Mouse (Mus musculus) myocyte (in vitro differentiated cells): ENCODE data around the gene Gipc1. TPM values are rescaled to one million over a fixed set of nuclear protein-coding genes. Genes with fewer than 3 reads are reported as not detected.
A peak's percentile ranks its signal among the peaks of the same experiment; 100 is the strongest.

Source experiments
- H3K27me3 ChIP-seq: one replicate; pipeline ENCODE4 v1.6.1; 2011; ENCODE audit not compliant: control insufficient read depth, insufficient read depth, insufficient read length
- H3K36me3 ChIP-seq: one replicate; pipeline ENCODE4 v1.6.1; 2011; ENCODE audit not compliant: control insufficient read depth, insufficient read depth
- H3K4me2 ChIP-seq: one replicate; pipeline ENCODE4 v1.6.1; 2011; ENCODE audit warnings: low read depth, control low read depth
- H3K4me3 ChIP-seq: one replicate; pipeline ENCODE4 v1.5.1; 2011; ENCODE audit warnings: mild to moderate bottlenecking, control low read depth, moderate library complexity
- H3K79me2 ChIP-seq: one replicate; pipeline ENCODE4 v1.6.1; 2011; ENCODE audit not compliant: control insufficient read depth, insufficient read depth
- H3ac ChIP-seq: one replicate; pipeline ENCODE4 v1.6.1; 2011; ENCODE audit not compliant: control insufficient read depth, insufficient read length
- CEBPB ChIP-seq: IDR thresholded peaks from 2 replicates; pipeline ENCODE4 v1.6.1; 2011; ENCODE audit warnings: mild to moderate bottlenecking, moderate library complexity; ENCODE audit not compliant: poor library complexity, insufficient read depth, severe bottlenecking
- E2F4 ChIP-seq: IDR thresholded peaks from one replicate; pipeline ENCODE4 v1.6.1; 2011; ENCODE audit warnings: mild to moderate bottlenecking, control low read depth, moderate library complexity; ENCODE audit not compliant: insufficient read depth
- MAX ChIP-seq: IDR thresholded peaks from one replicate; pipeline ENCODE4 v1.6.1; 2011; ENCODE audit warnings: low read depth, mild to moderate bottlenecking, control low read depth
- MYOD1 ChIP-seq, 3 experiments: IDR thresholded peaks; one replicate each; pipeline ENCODE4 v1.6.1; 2011; ENCODE audit warnings: control low read depth in 2 of 3, low read depth in 2 of 3, mild to moderate bottlenecking in 2 of 3, moderate library complexity in 1 of 3; ENCODE audit not compliant: insufficient read length in 2 of 3, control insufficient read depth in 1 of 3
- MYOG ChIP-seq, 3 experiments: IDR thresholded peaks; one replicate each; pipeline ENCODE4 v1.6.1; 2011; ENCODE audit warnings: control low read depth in 2 of 3, low read depth in 2 of 3, mild to moderate bottlenecking in 2 of 3; ENCODE audit not compliant: insufficient read length in 2 of 3, control insufficient read depth in 1 of 3, insufficient read depth in 1 of 3
- POLR2A ChIP-seq: IDR thresholded peaks from one replicate; pipeline ENCODE4 v1.6.1; 2011; ENCODE audit warnings: low read depth, mild to moderate bottlenecking, control low read depth, moderate library complexity; ENCODE audit not compliant: insufficient read length
- POLR2AphosphoS2 ChIP-seq: IDR thresholded peaks from one replicate; pipeline ENCODE4 v1.6.1; 2011; ENCODE audit warnings: low read depth, control low read depth; ENCODE audit not compliant: insufficient read length
- REST ChIP-seq: IDR thresholded peaks from one replicate; pipeline ENCODE4 v1.6.1; 2011; ENCODE audit warnings: mild to moderate bottlenecking, control low read depth, moderate library complexity; ENCODE audit not compliant: insufficient read depth, insufficient read length
- SRF ChIP-seq: IDR thresholded peaks from one replicate; pipeline ENCODE4 v1.6.1; 2011; ENCODE audit warnings: low read depth; ENCODE audit not compliant: control insufficient read depth, insufficient read length
- TCF12 ChIP-seq: IDR thresholded peaks from one replicate; pipeline ENCODE4 v1.6.1; 2011; ENCODE audit warnings: mild to moderate bottlenecking, control low read depth; ENCODE audit not compliant: poor library complexity, insufficient read depth, severe bottlenecking
- TCF3 ChIP-seq: IDR thresholded peaks from one replicate; pipeline ENCODE4 v1.6.1; 2011; ENCODE audit warnings: low read depth, control low read depth; ENCODE audit not compliant: insufficient read length
- USF1 ChIP-seq: IDR thresholded peaks from one replicate; pipeline ENCODE4 v1.6.1; 2011; ENCODE audit warnings: low read depth, mild to moderate bottlenecking, control low read depth, moderate library complexity
- polyA plus RNA-seq: library from polyadenylated mRNA; unstranded; fragments of >200 nt; fragmentation: generic; extraction: Trizol; gene quantifications from one replicate; pipeline ENCODE4 v1.2.1, GENCODE M21; 2012; ENCODE audit warnings: missing spikeins

The Gipc1 gene
- polyA plus RNA-seq, 1 experiment: 85.5 TPM

DNA sequence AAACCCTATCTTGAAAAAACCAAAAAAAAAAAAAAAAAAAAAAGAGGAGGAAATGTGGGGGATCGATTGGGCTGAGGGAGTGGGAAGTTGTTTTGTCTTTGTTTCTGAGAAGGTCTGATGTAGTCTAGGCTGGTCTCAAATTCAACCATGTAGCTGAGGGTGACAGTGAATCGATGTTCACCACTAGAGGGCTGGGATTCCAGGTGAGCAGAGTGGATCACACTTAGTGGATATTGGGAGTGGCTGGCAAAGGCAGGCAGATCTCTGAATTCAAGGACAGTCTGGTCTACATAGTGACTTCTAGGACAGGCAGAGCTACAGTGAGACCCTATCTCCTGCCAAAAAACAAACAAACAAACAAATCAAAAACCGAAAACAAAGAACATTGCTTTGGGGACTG lies 27.7 kb upstream of the Gipc1 start:
- Histone ChIP-seq H3K79me2 (no peaks in the 10 kb centered on the region), H3K36me3 (no peaks in the 10 kb centered on the region), H3ac (no peak overlapping the region), H3K4me2 (no peak overlapping the region), H3K4me3 (no peak overlapping the region), H3K27me3 (no peaks in the 10 kb centered on the region)
- TF ChIP-seq POLR2A: no peak
- no peak for TF ChIP-seq POLR2AphosphoS2
- TF ChIP-seq USF1: no peak
- TF ChIP-seq CEBPB: no peak
- no peak for TF ChIP-seq SRF
- no peak for TF ChIP-seq MYOG (IDR thresholded peaks at IDR 0.05; ENCODE audit: control insufficient read depth in 1 of 3, insufficient read depth in 1 of 3, insufficient read length in 2 of 3, low read depth in 2 of 3)

DNA sequence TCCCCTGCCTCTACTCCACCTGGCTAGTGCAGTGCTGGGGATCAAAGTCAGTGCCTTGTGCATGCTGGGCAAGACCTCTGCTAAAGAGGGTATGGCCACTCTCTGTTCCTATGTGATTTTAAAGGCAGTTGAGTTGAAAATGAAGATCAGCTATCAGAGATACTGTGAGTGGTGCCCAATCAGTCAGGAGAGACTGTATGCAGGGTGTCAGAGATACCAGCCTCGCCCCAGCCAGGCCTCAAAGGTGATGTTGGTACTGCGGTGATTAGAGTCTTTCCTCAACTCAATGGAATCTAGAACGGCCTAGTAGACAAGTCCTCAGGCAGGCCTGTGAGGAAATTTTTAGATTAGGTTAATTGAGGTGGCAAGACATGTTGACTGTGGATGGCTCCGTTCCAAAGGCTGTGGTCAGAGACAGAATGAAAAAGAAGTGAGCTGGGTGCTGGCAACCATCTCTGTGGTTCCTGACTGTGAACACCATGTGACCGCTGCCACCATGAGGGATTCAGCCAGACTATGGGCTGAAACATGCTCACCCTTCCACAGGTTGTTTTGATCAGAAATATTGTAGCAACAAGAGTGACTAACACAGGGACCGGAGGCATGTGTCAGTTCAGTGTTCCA lies 26.7 kb upstream of the Gipc1 start:
- no peaks in the 10 kb centered on the region for H3K79me2 ChIP-seq
- TF ChIP-seq POLR2A: no peak
- TF ChIP-seq SRF: no peak
- no peak for TF ChIP-seq TCF3
- TF ChIP-seq POLR2AphosphoS2: no peak
- TF ChIP-seq E2F4: no peak
- TF ChIP-seq MYOD1 (IDR thresholded peaks at IDR 0.05; ENCODE audit: control insufficient read depth in 1 of 3, insufficient read length in 2 of 3, low read depth in 2 of 3): no peak
- TF ChIP-seq MYOG (IDR thresholded peaks at IDR 0.05; ENCODE audit: control insufficient read depth in 1 of 3, insufficient read depth in 1 of 3, insufficient read length in 2 of 3, low read depth in 2 of 3): no peak
- TF ChIP-seq REST: no peak
- no peak for TF ChIP-seq USF1
- no peak for TF ChIP-seq CEBPB
- TF ChIP-seq MAX: no peak
- TF ChIP-seq TCF12: no peak
- no peak overlapping the region for H3K4me2 ChIP-seq
- H3K27me3 ChIP-seq: no peaks in the 10 kb centered on the region
- no peaks in the 10 kb centered on the region for H3K36me3 ChIP-seq
- no peak overlapping the region for H3K4me3 ChIP-seq
- no peak overlapping the region for H3ac ChIP-seq

DNA sequence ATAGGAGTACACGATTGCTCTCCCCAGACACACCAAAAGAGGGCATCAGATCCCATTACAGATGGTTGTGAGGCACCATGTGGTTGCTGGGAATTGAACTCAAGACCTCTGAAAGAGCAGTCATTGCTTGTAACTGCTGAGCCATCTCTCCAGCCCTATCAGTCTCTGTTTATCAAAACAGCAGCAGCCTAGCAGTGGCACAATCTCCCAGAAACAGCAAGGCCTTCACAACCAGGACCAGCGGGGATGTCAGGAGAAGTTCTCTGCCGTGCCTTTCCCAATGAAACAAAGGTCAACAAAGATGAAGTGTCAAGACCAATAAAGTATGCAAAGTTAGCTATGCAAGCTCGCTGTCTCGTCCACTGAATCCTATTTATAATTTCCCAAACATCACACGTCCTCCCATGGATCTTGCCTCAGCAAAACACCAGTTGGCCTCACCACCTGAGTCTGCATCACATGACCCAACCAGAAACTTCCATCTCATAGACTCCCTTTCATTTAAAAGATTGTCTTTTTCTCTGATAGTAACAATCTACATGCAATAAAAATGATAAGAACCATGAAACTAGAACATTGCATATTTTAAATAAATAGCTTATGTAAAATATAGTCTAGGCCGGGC lies 20.3 kb upstream of the Gipc1 start:
- Histone ChIP-seq H3K79me2 (no peaks in the 10 kb centered on the region), H3K4me3 (no peak overlapping the region), H3K27me3 (no peaks in the 10 kb centered on the region), H3K36me3 (no peaks in the 10 kb centered on the region), H3K4me2 (no peak overlapping the region), H3ac (no peak overlapping the region)
- TF ChIP-seq TCF3 (no peak), MYOD1 (IDR thresholded peaks at IDR 0.05; ENCODE audit: control insufficient read depth in 1 of 3, insufficient read length in 2 of 3, low read depth in 2 of 3) (no peak), MAX (no peak), TCF12 (no peak), E2F4 (no peak), SRF (no peak), POLR2A (no peak), POLR2AphosphoS2 (no peak), REST (no peak), USF1 (no peak), CEBPB (no peak), MYOG (IDR thresholded peaks at IDR 0.05; ENCODE audit: control insufficient read depth in 1 of 3, insufficient read depth in 1 of 3, insufficient read length in 2 of 3, low read depth in 2 of 3) (no peak)

DNA sequence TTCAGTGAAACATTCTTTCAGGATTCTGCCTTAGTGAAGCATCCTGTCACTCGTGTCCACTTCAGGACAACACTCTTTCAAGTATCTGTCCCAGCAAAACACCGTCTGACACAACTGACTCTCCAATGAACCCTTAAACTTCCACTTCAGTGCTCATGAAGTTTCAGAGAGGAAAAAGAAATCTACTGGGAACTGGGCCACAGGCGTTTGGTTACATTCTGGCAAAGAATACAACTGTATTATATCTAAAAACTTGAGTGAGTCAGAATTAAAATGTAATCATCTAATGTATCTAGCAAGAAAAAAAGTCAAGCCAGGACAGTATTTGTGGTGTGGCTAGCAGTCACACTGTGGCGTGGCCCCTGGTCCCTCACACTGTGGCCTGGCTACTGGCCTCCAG lies 13.6 kb upstream of the Gipc1 start:
- Histone ChIP-seq H3K79me2 (no peaks in the 10 kb centered on the region), H3K27me3 (peaks cover 5% of the 10 kb centered on the region), H3K4me3 (no peak overlapping the region), H3ac (no peak overlapping the region), H3K36me3 (no peaks in the 10 kb centered on the region), H3K4me2 (peak overlapping the region; percentile 27)
- TF ChIP-seq MAX (no peak), TCF3 (no peak), E2F4 (no peak), SRF (no peak), REST (no peak), MYOG (IDR thresholded peaks at IDR 0.05; ENCODE audit: control insufficient read depth in 1 of 3, insufficient read depth in 1 of 3, insufficient read length in 2 of 3, low read depth in 2 of 3) (no peak), MYOD1 (IDR thresholded peaks at IDR 0.05; ENCODE audit: control insufficient read depth in 1 of 3, insufficient read length in 2 of 3, low read depth in 2 of 3) (no peak)

DNA sequence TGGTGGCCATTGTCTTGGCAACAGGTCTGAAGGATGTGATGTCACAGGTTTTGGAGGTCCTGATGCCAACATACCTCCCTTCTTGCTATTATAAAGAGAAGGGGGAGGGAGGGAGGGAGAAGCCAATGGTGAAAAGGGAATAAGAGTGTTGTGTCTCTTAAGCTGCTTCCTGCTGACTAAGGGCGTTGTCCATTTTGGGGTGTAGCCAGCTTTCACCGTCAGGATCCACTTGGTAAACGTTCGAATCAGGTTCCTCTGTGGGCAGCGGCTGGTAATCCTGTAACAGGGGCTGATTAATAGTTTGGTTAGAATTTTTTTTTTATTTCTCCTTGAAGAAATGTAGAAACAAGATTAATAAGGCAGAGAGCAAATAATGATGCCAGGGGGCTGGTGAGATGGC lies 12.8 kb upstream of the Gipc1 start:
- no peak overlapping the region for H3K4me2 ChIP-seq
- no peak overlapping the region for H3ac ChIP-seq
- no peak overlapping the region for H3K4me3 ChIP-seq
- no peaks in the 10 kb centered on the region for H3K79me2 ChIP-seq
- peaks cover 5% of the 10 kb centered on the region for H3K27me3 ChIP-seq
- H3K36me3 ChIP-seq: no peaks in the 10 kb centered on the region
- TF ChIP-seq MAX (no peak), CEBPB (no peak), USF1 (no peak)
